In genomic region chr5:150261361-150261760, GRCm38 (mm10) we compare ENCODE assay signal across 12 mouse cellular contexts.
DNase-seq lines count a peak whose midpoint lies in the region; ATAC-seq and TF ChIP-seq lines count a peak whose summit lies in the region.
"Had no signal": no experiment of that assay in that cellular context is flagged by ENCODE, and none has a peak within 500 bp of the region (broad histone marks: within the 10 kb centered on the region; RNA-seq: fewer than 3 reads in every experiment).

No protein-coding gene starts in this region.

- WGBS in heart, adult 2 months, result 73% methylated on average over 4 of the region's 4 CpGs
- WGBS in kidney, embryonic 15.5 days, result 24% methylated on average over 4 of the region's 4 CpGs
- WGBS in embryonic facial prominence, embryonic 15.5 days, result 55% methylated on average over 4 of the region's 4 CpGs
- WGBS in midbrain, embryonic 15.5 days, result 55% methylated on average over 4 of the region's 4 CpGs

- H3K36me3 ChIP-seq in heart, adult 2 months (ENCODE audit: control insufficient read depth, insufficient read depth, low read length), result no peaks in the 10 kb centered on the region
- no peaks in the 10 kb centered on the region for H3K36me3 ChIP-seq in kidney, embryonic 15.5 days
- no peaks in the 10 kb centered on the region for H3K36me3 ChIP-seq in embryonic facial prominence, embryonic 15.5 days
- no peaks in the 10 kb centered on the region for H3K36me3 ChIP-seq in midbrain, embryonic 15.5 days (replicated peaks)

- no peak for TF ChIP-seq EP300 in heart, adult 2 months (IDR thresholded peaks at IDR 0.05; ENCODE audit: insufficient read depth, low read depth, low read length)

- intact Hi-C loops in heart, adult 2 months (cut with DNase I), result no loop called here
- intact Hi-C loops in heart, postnatal 25 days (cut with DNase I), result no loop called here

- peak overlapping the region; percentile 4; the same call in 1 of the 2 replicates for H3K4me2 ChIP-seq in kidney, embryonic 15.5 days
- peak overlapping the region; percentile 92; the same call in 1 of the 2 replicates for H3K4me2 ChIP-seq in embryonic facial prominence, embryonic 15.5 days (replicated peaks)
- H3K4me2 ChIP-seq in midbrain, embryonic 15.5 days, result peak overlapping the region; percentile 51
- H3K4me2 ChIP-seq: lung, embryonic 14.5 days had no signal

- no peak for DNase-seq in heart, adult 2 months
- DNase-seq in heart, postnatal 25 days (ENCODE audit: low spot score), result no peak
- no peak for DNase-seq in kidney, postnatal 25 days
- DNase-seq in right cerebral cortex, postnatal 14 days, result no peak
- no peak for DNase-seq in spleen, postnatal 36 days (ENCODE audit: low spot score in 2 of 2)
- DNase-seq: adrenal gland, adult 8-10 months; cerebellum, adult 11-12 months; gastrocnemius, postnatal 25 days; lung, embryonic 14.5 days had no signal

- peaks cover 8% of the 10 kb centered on the region for H3K4me1 ChIP-seq in heart, adult 2 months (ENCODE audit: control insufficient read depth, insufficient read depth, low read length)
- peaks cover 50% of the 10 kb centered on the region for H3K4me1 ChIP-seq in kidney, embryonic 15.5 days
- H3K4me1 ChIP-seq in embryonic facial prominence, embryonic 15.5 days, result peaks cover 23% of the 10 kb centered on the region
- H3K4me1 ChIP-seq in midbrain, embryonic 15.5 days, result peaks cover 47% of the 10 kb centered on the region

- no peaks in the 10 kb centered on the region for H3K9me3 ChIP-seq in kidney, embryonic 15.5 days (replicated peaks)
- H3K9me3 ChIP-seq in embryonic facial prominence, embryonic 15.5 days (replicated peaks), result no peaks in the 10 kb centered on the region
- H3K9me3 ChIP-seq in midbrain, embryonic 15.5 days, result no peaks in the 10 kb centered on the region

- no peak for TF ChIP-seq CTCF in heart, adult 2 months (IDR thresholded peaks at IDR 0.05)

- no peak overlapping the region for H3K4me3 ChIP-seq in heart, adult 2 months
- no peak overlapping the region for H3K4me3 ChIP-seq in kidney, embryonic 15.5 days (replicated peaks)
- H3K4me3 ChIP-seq in embryonic facial prominence, embryonic 15.5 days (replicated peaks), result peak overlapping the region; percentile 49
- peak overlapping the region; percentile 63 for H3K4me3 ChIP-seq in midbrain, embryonic 15.5 days

- no peaks in the 10 kb centered on the region for H3K79me2 ChIP-seq in heart, adult 2 months (replicated peaks; ENCODE audit: control insufficient read depth, insufficient read depth, low read length)

- no peak for ATAC-seq in kidney, embryonic 15.5 days (replicated peaks; ENCODE audit: low FRiP score)
- no peak for ATAC-seq in embryonic facial prominence, embryonic 15.5 days (ENCODE audit: insufficient number of reproducible peaks, low FRiP score, low TSS enrichment, low read depth)
- no peak for ATAC-seq in midbrain, embryonic 15.5 days (replicated peaks)

- H3K27ac ChIP-seq in heart, adult 2 months, result peak overlapping the region; percentile 58
- no peak overlapping the region for H3K27ac ChIP-seq in kidney, embryonic 15.5 days
- H3K27ac ChIP-seq in embryonic facial prominence, embryonic 15.5 days (replicated peaks), result peak overlapping the region; percentile 23; the same call in 1 of the 2 replicates
- peak overlapping the region; percentile 21; the same call in 1 of the 2 replicates for H3K27ac ChIP-seq in midbrain, embryonic 15.5 days

- no peaks in the 10 kb centered on the region for H3K27me3 ChIP-seq in heart, adult 2 months (ENCODE audit: control insufficient read depth, insufficient read depth, low read length)
- no peaks in the 10 kb centered on the region for H3K27me3 ChIP-seq in kidney, embryonic 15.5 days
- no peaks in the 10 kb centered on the region for H3K27me3 ChIP-seq in embryonic facial prominence, embryonic 15.5 days
- no peaks in the 10 kb centered on the region for H3K27me3 ChIP-seq in midbrain, embryonic 15.5 days (replicated peaks)

- no peak for TF ChIP-seq POLR2A in heart, adult 2 months (IDR thresholded peaks at IDR 0.05; ENCODE audit: insufficient read depth, low read depth, low read length)

- H3K9ac ChIP-seq in heart, adult 2 months (ENCODE audit: low read depth, low read length), result no peak overlapping the region; the same call in 1 of the 2 replicates
- no peak overlapping the region for H3K9ac ChIP-seq in kidney, embryonic 15.5 days
- H3K9ac ChIP-seq in embryonic facial prominence, embryonic 15.5 days, result no peak overlapping the region
- H3K9ac ChIP-seq in midbrain, embryonic 15.5 days, result peak overlapping the region; percentile 52
- H3K9ac ChIP-seq: lung, embryonic 14.5 days had no signal

Comparison
In these comparisons a context has a peak if more than half of its experiments do, and no peak if none do; other contexts are left out.
1. H3K4me3 ChIP-seq: peak in embryonic facial prominence, embryonic 15.5 days (single experiment) and midbrain, embryonic 15.5 days (single experiment); none in heart, adult 2 months (single experiment) and kidney, embryonic 15.5 days (single experiment).
2. H3K4me2 ChIP-seq: peak in every context shown above with its lines; median percentile 92 in embryonic facial prominence, embryonic 15.5 days; 51 in midbrain, embryonic 15.5 days; 4 in kidney, embryonic 15.5 days.